Mouse (Mus musculus): Measurements from ENCODE around the gene Hoxb3. TPM values are rescaled to one million over a fixed set of nuclear protein-coding genes. Genes with fewer than 3 reads are reported as not detected.

Gene Hoxb3
- polyA plus RNA-seq, 1 experiment = not detected

DNA sequence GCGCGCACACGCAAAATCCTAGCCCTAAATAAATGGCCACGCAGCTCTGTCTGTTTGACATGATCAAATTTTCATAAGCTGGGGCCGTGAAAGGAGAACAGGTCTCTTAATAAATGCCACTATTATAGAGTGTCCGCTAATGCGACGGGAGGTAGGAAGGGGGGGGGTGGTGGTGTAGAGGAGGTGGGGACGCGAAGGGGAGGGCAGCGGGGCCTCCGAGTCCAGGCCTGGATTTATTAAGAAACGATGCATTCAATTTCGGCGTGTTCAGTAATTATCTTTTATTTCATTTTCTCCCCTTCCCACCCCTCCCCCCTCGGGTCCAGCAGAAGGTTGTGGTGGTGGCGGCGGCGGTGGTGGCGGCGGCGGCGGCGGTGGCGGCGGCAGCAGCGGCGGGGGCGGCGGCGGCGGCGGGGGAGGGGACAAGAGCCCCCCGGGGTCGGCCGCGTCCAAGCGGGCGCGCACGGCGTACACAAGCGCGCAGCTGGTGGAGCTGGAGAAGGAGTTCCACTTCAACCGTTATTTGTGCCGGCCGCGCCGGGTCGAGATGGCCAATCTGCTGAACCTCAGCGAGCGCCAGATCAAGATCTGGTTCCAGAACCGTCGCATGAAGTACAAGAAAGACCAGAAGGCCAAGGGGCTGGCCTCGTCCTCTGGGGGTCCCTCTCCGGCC lies 22.2 kb downstream of the Hoxb3 start:
- TF ChIP-seq GATA1 (IDR thresholded peaks at IDR 0.05; ENCODE audit: low read length) = no peak

DNA sequence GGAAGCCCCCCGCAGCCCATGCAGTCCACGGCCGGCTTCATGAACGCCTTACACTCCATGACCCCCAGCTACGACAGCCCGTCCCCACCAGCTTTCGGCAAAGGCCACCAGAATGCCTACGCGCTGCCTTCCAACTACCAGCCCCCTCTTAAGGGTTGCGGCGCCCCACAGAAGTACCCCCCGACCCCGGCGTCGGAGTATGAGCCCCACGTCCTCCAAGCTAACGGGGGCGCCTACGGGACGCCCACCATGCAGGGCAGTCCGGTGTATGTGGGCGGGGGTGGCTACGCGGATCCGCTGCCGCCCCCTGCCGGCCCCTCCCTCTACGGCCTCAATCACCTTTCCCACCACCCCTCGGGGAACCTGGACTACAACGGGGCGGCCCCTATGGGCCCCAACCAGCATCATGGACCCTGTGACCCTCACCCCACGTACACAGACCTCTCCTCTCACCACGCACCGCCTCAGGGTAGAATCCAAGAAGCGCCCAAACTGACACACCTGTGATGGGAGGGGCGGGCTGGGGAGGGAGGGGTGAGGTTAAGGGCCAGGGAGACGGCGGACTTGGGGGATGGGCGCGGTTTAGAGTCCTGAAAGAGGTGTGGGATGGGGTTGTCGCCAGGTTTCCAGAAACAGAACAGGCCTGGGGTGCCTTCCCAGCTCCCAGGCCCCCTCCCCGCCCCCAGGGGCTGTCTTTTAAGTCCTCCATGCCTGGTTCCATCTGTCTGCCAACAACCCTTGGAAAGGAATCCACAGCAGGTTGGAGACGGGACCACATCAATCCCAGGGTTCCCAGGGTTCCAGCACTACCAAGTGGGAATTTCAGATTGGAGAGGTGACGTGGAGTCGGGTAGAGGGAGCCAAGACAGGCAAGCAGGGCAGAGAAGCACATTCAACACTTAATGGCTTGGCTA lies 23.0 kb downstream of the Hoxb3 start:
- no peak for TF ChIP-seq GATA1 (IDR thresholded peaks at IDR 0.05; ENCODE audit: low read length)

DNA sequence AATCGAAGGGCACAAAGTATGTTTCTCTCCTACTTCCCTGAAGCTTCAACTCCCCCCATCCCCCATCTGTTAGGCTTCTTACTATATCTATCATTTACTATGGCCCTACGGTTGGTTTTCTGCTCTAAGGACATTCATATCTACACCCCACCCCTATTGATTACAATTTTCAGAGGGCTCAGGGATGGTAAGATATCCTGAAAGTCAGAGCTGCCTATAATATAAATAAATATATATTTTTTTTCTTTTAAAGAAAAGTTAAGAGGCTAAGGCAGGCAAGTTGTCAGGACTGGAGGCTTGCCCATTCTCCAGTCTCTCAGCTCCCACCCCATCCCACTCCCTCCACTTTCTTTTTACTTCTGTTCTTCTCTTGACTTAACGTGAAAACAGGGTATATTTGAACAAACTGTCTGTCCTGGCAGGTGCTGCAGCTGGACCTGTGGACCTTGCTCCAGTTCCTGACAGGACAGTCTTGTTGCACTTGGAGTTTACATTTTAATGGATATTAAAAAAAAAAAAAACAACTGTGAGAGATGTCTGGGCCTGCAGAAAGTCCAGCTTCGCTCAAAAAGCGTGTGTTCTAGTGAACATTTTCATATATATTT lies 23.9 kb downstream of the Hoxb3 start:
- TF ChIP-seq GATA1 (IDR thresholded peaks at IDR 0.05; ENCODE audit: low read length) = no peak

DNA sequence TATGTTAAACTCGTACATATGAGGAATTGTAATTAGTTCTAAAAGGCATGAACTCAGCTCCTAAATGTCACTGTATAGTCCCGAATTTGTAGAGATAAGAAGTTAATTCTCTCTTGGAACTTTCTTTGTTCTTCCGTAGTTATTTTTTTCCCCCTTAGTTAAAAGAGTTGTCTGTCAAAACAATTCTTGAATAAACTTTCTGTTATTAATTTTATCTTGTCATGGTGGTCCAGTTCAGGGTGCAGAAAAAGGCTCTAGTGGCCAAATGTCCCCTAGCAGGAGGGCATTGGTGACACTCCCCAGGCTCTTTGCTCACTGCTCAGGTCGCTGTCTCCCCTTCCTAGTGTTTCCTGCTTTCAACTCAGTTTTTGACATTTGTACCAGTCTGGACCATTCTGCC lies 24.6 kb downstream of the Hoxb3 start:
- no peak for TF ChIP-seq GATA1 (IDR thresholded peaks at IDR 0.05; ENCODE audit: low read length)

DNA sequence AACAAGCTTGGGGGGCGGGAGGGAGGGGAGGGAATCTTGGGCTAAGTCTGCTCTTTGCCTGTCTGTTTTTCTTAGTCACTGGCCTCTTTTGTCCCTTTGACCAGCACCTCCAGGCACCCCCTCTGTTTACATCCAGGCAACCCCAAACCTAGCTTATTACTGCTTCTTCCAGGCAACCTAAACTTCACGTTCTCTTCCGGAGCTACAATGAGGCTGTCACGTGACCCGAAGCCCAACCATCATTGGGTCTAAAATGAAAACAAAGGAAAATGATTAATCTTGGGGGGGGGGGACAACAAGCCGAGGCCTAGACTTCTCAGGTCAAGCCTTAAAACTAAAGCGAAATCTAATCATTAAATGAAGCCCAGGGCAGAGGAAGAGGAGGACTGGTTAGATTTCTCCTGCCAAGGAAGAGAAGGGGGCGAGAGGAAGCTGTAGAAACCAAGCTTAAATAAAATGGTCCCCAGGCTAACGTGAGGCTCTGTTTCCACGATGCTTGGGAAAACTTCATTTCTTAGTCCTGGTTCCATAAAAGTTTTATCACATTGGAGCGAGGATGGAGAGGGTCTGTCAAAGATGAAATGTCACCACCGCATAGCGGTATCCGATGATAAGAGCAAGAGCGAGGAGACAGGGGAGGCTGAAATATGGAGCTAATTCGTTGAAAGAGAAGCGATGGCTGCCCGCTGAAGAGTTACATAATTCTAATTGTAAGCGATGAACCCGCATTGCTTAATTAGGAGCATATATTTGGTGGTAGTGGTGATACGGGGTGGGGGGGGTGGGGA lies 25.2 kb downstream of the Hoxb3 start:
- TF ChIP-seq GATA1 (IDR thresholded peaks at IDR 0.05; ENCODE audit: low read length) = no peak

DNA sequence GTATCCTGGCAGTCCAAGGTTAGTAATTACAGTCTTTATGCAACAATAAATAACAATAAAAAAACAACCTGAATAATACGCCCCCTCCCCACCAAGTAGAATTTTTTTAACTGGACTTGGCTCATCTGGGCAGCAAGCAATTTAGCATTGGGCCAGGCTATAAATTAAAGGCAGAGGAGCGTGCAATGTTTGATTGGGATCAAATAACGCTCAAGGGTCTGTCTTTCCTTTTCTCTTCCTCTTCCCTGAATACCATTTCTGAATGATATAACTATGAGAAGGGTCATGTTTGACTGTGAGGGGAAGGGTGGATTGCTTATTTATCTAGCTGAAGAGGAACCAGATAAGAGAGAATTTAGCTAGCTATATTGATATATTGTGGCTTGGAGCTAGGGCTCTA lies 25.9 kb downstream of the Hoxb3 start:
- TF ChIP-seq GATA1 (IDR thresholded peaks at IDR 0.05; ENCODE audit: low read length) = no peak

DNA sequence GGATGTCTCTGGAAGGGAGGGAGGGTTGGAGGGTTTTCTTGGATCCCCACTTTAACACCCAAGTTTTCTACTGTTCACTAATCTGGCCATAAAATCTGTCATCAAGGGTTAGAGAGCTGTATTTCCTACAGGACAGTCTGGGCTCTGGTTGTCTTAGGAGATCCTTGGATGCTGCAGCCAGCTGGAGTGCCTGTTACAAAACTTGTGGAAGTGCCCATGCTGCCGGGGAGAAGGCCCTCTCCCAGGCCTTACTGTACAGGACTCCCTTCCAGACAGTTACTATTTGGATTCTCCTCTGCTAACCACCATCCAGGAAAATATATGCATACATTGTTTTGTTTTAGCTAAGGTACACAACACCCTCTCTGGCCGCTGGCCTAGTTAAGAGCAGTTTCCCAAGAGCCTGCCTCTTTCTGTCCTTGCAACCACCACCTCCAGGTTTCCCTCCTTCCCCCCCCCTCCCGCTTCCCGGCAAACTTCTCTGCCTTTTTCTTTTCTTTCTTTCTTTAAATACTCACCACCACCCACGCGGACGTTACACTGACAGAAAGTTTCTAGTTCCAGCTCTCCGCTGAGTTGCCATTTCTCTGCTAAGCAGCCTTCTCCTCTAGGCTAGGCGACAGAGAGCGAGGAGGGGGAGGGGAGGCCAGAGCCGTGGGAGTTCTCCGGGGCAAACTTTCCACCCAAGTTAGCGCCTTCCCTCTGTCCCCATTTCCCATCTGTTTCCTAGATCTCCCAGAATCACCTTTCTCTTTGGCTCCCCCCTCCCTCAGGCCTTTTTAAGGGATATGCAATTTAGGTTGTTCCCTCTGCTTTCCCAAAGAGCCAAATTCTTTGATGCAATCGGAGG lies 26.6 kb downstream of the Hoxb3 start:
- no peak for TF ChIP-seq GATA1 (IDR thresholded peaks at IDR 0.05; ENCODE audit: low read length)

DNA sequence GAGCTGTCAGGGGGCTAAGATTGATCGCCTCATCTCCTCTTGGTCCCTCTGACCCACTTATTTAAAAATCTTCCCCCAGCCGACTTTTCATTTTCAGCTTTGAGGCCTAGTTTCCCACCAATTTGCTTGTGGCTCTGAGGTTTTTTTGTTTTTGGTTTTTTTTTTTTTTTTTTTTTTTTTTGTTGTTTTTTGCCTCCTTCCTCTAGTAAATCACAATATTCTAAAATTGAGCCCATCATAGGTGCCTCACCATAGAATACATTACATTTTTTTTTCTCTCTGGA lies 27.2 kb downstream of the Hoxb3 start, which contains the start of gene Hoxb2:
Gene Hoxb2, plus strand, starts transcription at position 185 of the 284 bp plus-strand sequence.
- TF ChIP-seq GATA1 (IDR thresholded peaks at IDR 0.05; ENCODE audit: low read length) = no peak

DNA sequence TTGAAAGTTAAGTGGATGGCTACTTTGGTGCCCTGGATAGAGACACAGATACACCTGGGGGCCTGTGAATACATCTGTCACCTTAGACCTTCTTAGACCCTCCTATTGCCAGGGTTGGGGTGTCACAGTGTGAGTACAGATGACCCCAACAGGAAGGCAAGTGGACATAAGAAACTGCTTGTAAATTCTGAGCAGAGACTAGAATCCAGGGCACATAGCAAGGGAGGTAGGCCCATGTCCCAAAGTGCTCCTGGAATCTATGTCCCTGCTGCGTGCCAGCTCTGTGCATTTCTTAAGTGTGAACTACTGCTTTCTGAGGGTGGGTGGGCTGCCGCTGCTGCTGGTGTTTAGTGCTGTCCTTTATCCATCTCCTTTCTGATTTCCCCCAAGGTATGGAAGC lies 27.7 kb downstream of the Hoxb3 start:
- TF ChIP-seq GATA1 (IDR thresholded peaks at IDR 0.05; ENCODE audit: low read length) = no peak

DNA sequence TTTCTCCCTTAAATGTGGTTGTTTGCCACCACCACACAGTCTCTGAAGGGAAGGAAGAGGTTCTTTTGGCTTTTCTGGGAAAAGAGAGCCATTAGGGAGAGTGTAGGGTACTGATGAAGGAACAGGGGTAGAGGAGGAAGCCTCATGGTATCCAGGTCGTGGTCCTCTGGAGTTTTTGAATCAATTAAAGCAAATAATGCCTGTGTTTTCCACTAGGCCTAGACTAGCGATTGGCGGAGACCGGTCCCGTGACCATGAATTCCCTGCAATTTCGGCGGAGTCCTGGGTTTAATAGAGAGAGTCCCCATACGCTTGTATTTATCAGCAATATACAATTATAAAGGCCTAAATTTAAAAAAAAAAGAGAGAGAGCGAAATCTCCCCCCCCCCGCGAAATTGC lies 28.2 kb downstream of the Hoxb3 start:
- no peak for TF ChIP-seq GATA1 (IDR thresholded peaks at IDR 0.05; ENCODE audit: low read length)

DNA sequence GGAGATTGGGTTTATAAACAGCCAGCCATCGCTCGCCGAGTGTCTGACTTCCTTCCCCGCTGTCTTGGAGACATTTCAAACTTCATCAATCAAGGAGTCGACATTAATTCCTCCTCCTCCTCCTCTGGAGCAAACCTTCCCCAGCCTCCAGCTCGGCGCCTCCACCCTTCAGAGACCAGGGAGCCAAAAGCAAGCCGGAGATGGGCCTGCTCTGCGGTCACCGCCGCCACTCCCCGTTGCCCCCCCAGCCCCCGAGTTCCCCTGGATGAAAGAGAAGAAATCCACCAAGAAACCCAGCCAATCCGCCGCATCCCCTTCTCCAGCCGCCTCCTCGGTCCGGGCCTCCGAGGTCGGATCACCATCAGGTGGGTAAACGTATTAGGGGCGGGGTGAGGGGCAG lies 28.7 kb downstream of the Hoxb3 start:
- TF ChIP-seq GATA1 (IDR thresholded peaks at IDR 0.05; ENCODE audit: low read length) = no peak

DNA sequence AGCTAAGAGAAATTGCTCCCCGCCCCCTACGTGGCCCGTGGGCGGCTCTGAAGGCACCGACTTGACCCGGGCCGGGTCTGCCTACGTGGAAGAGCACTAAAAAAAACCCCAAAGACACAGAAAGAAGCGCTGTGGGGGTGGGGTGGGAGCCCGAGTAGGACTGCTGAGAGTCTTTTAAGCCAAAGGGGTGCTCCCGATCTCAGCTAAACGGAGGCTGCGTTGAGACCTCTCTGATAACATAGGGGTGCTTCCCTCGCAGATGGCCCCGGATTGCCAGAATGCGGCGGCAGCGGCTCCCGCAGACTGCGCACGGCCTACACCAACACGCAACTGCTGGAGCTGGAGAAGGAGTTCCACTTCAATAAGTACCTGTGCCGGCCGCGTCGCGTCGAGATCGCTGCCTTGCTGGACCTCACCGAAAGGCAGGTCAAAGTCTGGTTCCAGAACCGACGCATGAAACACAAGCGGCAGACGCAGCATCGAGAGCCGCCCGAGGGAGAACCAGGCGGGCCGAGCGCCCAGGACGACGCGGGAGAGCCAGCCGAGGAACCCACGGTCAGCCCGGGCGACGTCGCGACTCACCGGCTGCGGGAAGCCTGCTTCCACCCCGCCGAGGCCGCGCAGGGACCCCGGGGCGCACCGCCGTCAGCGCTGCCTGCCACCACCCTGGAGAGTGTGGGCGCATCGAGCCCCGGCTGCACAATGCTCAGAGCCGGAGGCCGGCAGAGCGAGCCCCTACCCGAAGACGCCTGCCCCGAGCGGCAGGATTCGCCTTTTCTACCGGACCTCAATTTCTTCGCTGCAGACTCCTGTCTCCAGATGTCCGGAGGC lies 29.8 kb downstream of the Hoxb3 start:
- no peak for TF ChIP-seq GATA1 (IDR thresholded peaks at IDR 0.05; ENCODE audit: low read length)

DNA sequence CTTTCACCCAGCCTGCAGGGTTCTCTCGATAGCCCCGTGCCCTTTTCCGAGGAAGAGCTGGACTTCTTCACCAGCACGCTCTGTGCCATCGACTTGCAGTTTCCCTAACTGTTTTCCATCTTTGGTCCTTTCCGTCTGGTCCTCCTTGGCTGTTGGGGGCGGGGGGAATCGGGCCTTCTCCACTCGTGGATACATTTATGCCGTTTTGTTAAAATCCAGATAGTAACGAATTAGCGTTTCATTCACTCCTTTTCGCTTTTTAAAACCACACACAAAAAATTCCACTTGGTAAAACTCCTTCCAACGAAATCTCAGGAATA lies 30.4 kb downstream of the Hoxb3 start:
- TF ChIP-seq GATA1 (IDR thresholded peaks at IDR 0.05; ENCODE audit: low read length) = no peak

DNA sequence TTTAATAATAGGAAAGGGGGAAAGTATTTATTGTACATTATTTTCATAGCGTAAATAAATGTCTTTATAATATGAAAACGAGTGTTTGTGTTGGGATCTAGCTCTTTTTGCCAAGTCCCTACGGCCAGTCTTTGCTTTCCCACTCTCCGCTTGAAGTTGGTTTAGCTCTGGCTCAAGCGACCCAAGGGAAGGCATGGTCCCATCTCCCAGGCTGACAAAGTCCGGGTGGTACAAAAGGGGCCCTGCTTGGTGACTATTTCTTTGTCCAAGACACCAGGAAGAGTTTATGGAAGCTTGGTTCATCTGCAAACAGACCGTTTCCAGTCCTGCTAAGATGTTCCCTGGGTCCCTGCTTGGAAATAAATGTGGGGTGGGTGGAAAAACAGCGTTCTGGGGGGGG lies 30.8 kb downstream of the Hoxb3 start:
- TF ChIP-seq GATA1 (IDR thresholded peaks at IDR 0.05; ENCODE audit: low read length) = no peak

All from G1E-ER4 (cell line).